Mouse (Mus musculus) left cerebral cortex, adult 8-10 months (tissue): ENCODE results near the gene Zfp456. TPM values are rescaled to one million over a fixed set of nuclear protein-coding genes. Genes with fewer than 3 reads are reported as not detected.
"Not testable (repeated sequence)": the region's sequence is repeated elsewhere in the genome, so short reads cannot be mapped to it uniquely, and the experiment has no call there.

Source experiments
- DNase-seq, 2 experiments: peaks; one replicate each; pipeline ENCODE4 v3.0.0; 2022; ENCODE audit warnings: low spot score in 2 of 2
- total RNA-seq, 4 experiments: library from RNA; stranded (reverse); gene quantifications; 2 replicates each; pipeline ENCODE4 v1.2.4; 2022

The Zfp456 gene
- total RNA-seq: 1 to 10 TPM in 2 of 4 experiments, under 1 TPM in 2; 0.77 to 1.2 (median 0.92) TPM

GRCm38 (mm10) chr13:67375050-67375911 is at the start of gene Zfp456, which contains the start of gene Gm28041:
Gene Zfp456 (minus strand): TSS chr13:67375810.
Gene Gm28041 (minus strand): TSS chr13:67375733.
- DNase-seq: peak; percentile 12 to 39

GRCm38 (mm10) chr13:67422532-67422931 is 46.9 kb upstream of the Zfp456 start:
- not testable (repeated sequence) for DNase-seq

- DNase-seq: peak; percentile 11 to 17
These were observed 45.7 kb upstream of the Zfp456 start, which contains the start of gene Zfp459 for GRCm38 (mm10) chr13:67421207-67421857. Gene Zfp459 (minus strand): TSS chr13:67421418.

- no peak for DNase-seq
These were observed 45.1 kb upstream of the Zfp456 start for GRCm38 (mm10) chr13:67420558-67421206.

- no peak for DNase-seq
These were observed 41.2 kb upstream of the Zfp456 start for GRCm38 (mm10) chr13:67416811-67417210.

GRCm38 (mm10) chr13:67415759-67416158 is 40.1 kb upstream of the Zfp456 start:
- DNase-seq: no peak

GRCm38 (mm10) chr13:67413634-67414033 is 38.0 kb upstream of the Zfp456 start:
- not testable (repeated sequence) for DNase-seq

GRCm38 (mm10) chr13:67399183-67399903 is 23.7 kb upstream of the Zfp456 start, which contains the start of gene Zfp429:
Gene Zfp429 (minus strand): TSS chr13:67399819.
- DNase-seq: peak; percentile 42 to 60

GRCm38 (mm10) chr13:67376255-67376654 is 645 bp upstream of the Zfp456 start:
- not testable (repeated sequence) for DNase-seq

GRCm38 (mm10) chr13:67360131-67360744 is 15.4 kb downstream of the Zfp456 start, which contains the start of the genes Gm28044 and Zfp953:
Gene Gm28044 (minus strand): TSS chr13:67360536.
Gene Zfp953 (minus strand): TSS chr13:67360605.
- peak; percentile 76 to 83 for DNase-seq

- no peak for DNase-seq
These were observed 23.8 kb downstream of the Zfp456 start for GRCm38 (mm10) chr13:67351854-67352253.

GRCm38 (mm10) chr13:67343422-67343821 is 32.2 kb downstream of the Zfp456 start:
- no peak for DNase-seq

GRCm38 (mm10) chr13:67332877-67333276 is 42.7 kb downstream of the Zfp456 start:
- no peak for DNase-seq

GRCm38 (mm10) chr13:67332019-67332724 is 43.4 kb downstream of the Zfp456 start, which contains the start of gene Zfp595:
Gene Zfp595 (minus strand): TSS chr13:67332570.
- peak; percentile 63 to 76 for DNase-seq

Other genes starting within 250 kb of the Zfp456 start
- 10 to 100 TPM in 1 of 4 experiments, 1 to 10 TPM in 3; 4.1 to 10.3 (median 6.1) TPM for gene Rsl1, start 202.6 kb downstream of the Zfp456 start, total RNA-seq
- gene Zfp455, start 181.3 kb downstream of the Zfp456 start, total RNA-seq: 1 to 10 TPM; 2.6 to 4.2 (median 3.2) TPM
- gene Zfp458, start 97.3 kb downstream of the Zfp456 start, total RNA-seq: 10 to 100 TPM; 20.2 to 26.6 (median 22.9) TPM
- 1 to 10 TPM; 4.5 to 7.8 (median 6.2) TPM for gene Zfp457, start 69.3 kb downstream of the Zfp456 start, total RNA-seq
- gene Zfp595, start 43.2 kb downstream of the Zfp456 start, total RNA-seq: 1 to 10 TPM; 3.5 to 4.4 (median 3.9) TPM
- gene Gm28044, start 15.3 kb downstream of the Zfp456 start, total RNA-seq: 1 to 10 TPM in 3 of 4 experiments, not detected in 1; 1.6 to 2.3 (median 1.8) TPM
- 1 to 10 TPM in 3 of 4 experiments, under 1 TPM in 1; 0.98 to 1.5 (median 1.2) TPM for gene Zfp953, start 15.2 kb downstream of the Zfp456 start, total RNA-seq
- gene Gm28041, start 77 bp downstream of the Zfp456 start, total RNA-seq: under 1 TPM in 1 of 4 experiments, not detected in 3; 0.70 TPM
- gene Zfp429, start 24.0 kb upstream of the Zfp456 start, total RNA-seq: 1 to 10 TPM; 1.8 to 4.4 (median 3.7) TPM
- 1 to 10 TPM; 2.5 to 8.2 (median 4.0) TPM for gene Zfp459, start 45.6 kb upstream of the Zfp456 start, total RNA-seq
- 10 to 100 TPM; 11.8 to 15.0 (median 14.3) TPM for gene Zfp874a, start 75.8 kb upstream of the Zfp456 start, total RNA-seq
- gene Zfp874b, start 108.4 kb upstream of the Zfp456 start, total RNA-seq: 10 to 100 TPM; 15.7 to 20.1 (median 17.9) TPM
- 10 to 100 TPM in 1 of 4 experiments, 1 to 10 TPM in 3; 6.6 to 11.3 (median 8.4) TPM for gene Zfp58, start 124.7 kb upstream of the Zfp456 start, total RNA-seq
- 1 to 10 TPM in 1 of 4 experiments, under 1 TPM in 1, not detected in 2; 0.83 to 1.3 TPM for gene Gm26965, start 150.3 kb upstream of the Zfp456 start, total RNA-seq
- 10 to 100 TPM; 21.2 to 24.7 (median 21.6) TPM for gene Zfp87, start 150.4 kb upstream of the Zfp456 start, total RNA-seq
- 10 to 100 TPM in 2 of 4 experiments, 1 to 10 TPM in 2; 9.5 to 12.2 (median 10.8) TPM for gene Zfp748, start 178.0 kb upstream of the Zfp456 start, total RNA-seq
- gene Zfp729b, start 233.9 kb upstream of the Zfp456 start, total RNA-seq: 10 to 100 TPM in 1 of 4 experiments, 1 to 10 TPM in 3; 8.1 to 10.6 (median 8.9) TPM